Mouse (Mus musculus) spleen, adult 2 months (tissue): ENCODE data around the gene Slco2a1.

Source experiments
- CTCF ChIP-seq: fragments of 200-500 bp; IDR thresholded peaks from 2 replicates; pipeline ENCODE4 v1.5.1; 2011; ENCODE audit warnings: mild to moderate bottlenecking, inconsistent platforms; ENCODE audit not compliant: insufficient read depth, insufficient read length, insufficient replicate concordance; ENCODE audit errors: extremely low read depth
- POLR2A ChIP-seq: fragments of 200-500 bp; IDR thresholded peaks from 2 replicates; pipeline ENCODE4 v1.6.1; 2011; ENCODE audit warnings: low read depth, low read length, inconsistent platforms

- TF ChIP-seq CTCF (no peak), POLR2A (no peak)
Measured at GRCm38 (mm10) chr9:102981791-102982190, 6.7 kb upstream of the Slco2a1 start.
